Comparison of ENCODE assay signal across 26 mouse cellular contexts in genomic region chr12:25353402-25353896, GRCm38 (mm10).
A peak's percentile ranks its signal among the peaks of the same experiment; 100 is the strongest.
DNase-seq lines count a peak whose midpoint lies in the region; ATAC-seq lines count a peak whose summit lies in the region.
"Had no signal": no experiment of that assay in that cellular context is flagged by ENCODE, and none has a peak within 500 bp of the region (broad histone marks: within the 10 kb centered on the region; RNA-seq: fewer than 3 reads in every experiment).

No protein-coding gene starts in this region.

- no peak for DNase-seq in hindbrain, embryonic 10.5 days (ENCODE audit: low spot score)
- no peak for DNase-seq in midbrain, embryonic 10.5 days (ENCODE audit: low spot score)
- DNase-seq in mesoderm, embryonic 11.5 days (ENCODE audit: low read depth, low spot score) = peak; percentile 61
- DNase-seq in frontal cortex, postnatal 10 days (ENCODE audit: low spot score in 2 of 2) = no peak
- DNase-seq: adrenal gland, postnatal 10 days; B cell, adult 2 months; cerebellum, adult 11-12 months; cerebellum, adult 9-11 months; gastrocnemius, postnatal 36 days; heart, adult 18-20 months; heart, postnatal 36 days; kidney, adult 8-10 months; kidney, postnatal 4 days; layer of hippocampus, postnatal 36 days; left cerebral cortex, postnatal 4 days; liver, postnatal 0 days; lung, postnatal 36 days; right cerebral cortex, postnatal 14 days had no signal

- H3K9ac ChIP-seq in hindbrain, embryonic 16.5 days (ENCODE audit: low read depth, low read length) = no peak overlapping the region
- H3K9ac ChIP-seq in midbrain, embryonic 15.5 days = no peak overlapping the region
- H3K9ac ChIP-seq: forebrain, embryonic 13.5 days; liver, embryonic 12.5 days; liver, postnatal 0 days; stomach, embryonic 15.5 days had no signal

- no peak overlapping the region for H3K4me2 ChIP-seq in hindbrain, embryonic 16.5 days (ENCODE audit: low read length)
- no peak overlapping the region for H3K4me2 ChIP-seq in midbrain, embryonic 15.5 days
- H3K4me2 ChIP-seq: forebrain, embryonic 13.5 days; heart, embryonic 11.5 days; liver, embryonic 12.5 days; stomach, embryonic 15.5 days had no signal

- no peaks in the 10 kb centered on the region for H3K36me3 ChIP-seq in hindbrain, embryonic 10.5 days
- no peaks in the 10 kb centered on the region for H3K36me3 ChIP-seq in hindbrain, embryonic 16.5 days (ENCODE audit: control insufficient read depth, insufficient read depth, low read length)
- H3K36me3 ChIP-seq in midbrain, embryonic 15.5 days (replicated peaks) = no peaks in the 10 kb centered on the region
- no peaks in the 10 kb centered on the region for H3K36me3 ChIP-seq in midbrain, embryonic 10.5 days
- H3K36me3 ChIP-seq: liver, embryonic 12.5 days; stomach, embryonic 15.5 days had no signal

- 0 out of 2 replicates have a peak, but pooled peaks cover 3% of the 10 kb centered on the region for H3K4me1 ChIP-seq in hindbrain, embryonic 10.5 days (replicated peaks)
- no peaks in the 10 kb centered on the region for H3K4me1 ChIP-seq in hindbrain, embryonic 16.5 days (ENCODE audit: control insufficient read depth, insufficient read depth, low read depth, low read length)
- no peaks in the 10 kb centered on the region for H3K4me1 ChIP-seq in midbrain, embryonic 15.5 days
- no peaks in the 10 kb centered on the region for H3K4me1 ChIP-seq in midbrain, embryonic 10.5 days
- H3K4me1 ChIP-seq: forebrain, embryonic 13.5 days; liver, embryonic 12.5 days; stomach, embryonic 15.5 days had no signal

- WGBS in hindbrain, embryonic 10.5 days = 82% methylated on average over 10 of the region's 10 CpGs
- WGBS in hindbrain, embryonic 16.5 days = 57% methylated on average over 10 of the region's 10 CpGs
- WGBS in midbrain, embryonic 15.5 days = 60% methylated on average over 10 of the region's 10 CpGs
- WGBS in midbrain, embryonic 10.5 days = 91% methylated on average over 10 of the region's 10 CpGs

- peak overlapping the region; percentile 16; the same call in 1 of the 2 replicates for H3K27ac ChIP-seq in hindbrain, embryonic 10.5 days
- H3K27ac ChIP-seq in hindbrain, embryonic 16.5 days (ENCODE audit: low read depth, low read length) = no peak overlapping the region
- H3K27ac ChIP-seq in midbrain, embryonic 15.5 days = 0 out of 2 replicates have a peak overlapping the region, but pooled peaks have one; percentile 28
- no peak overlapping the region for H3K27ac ChIP-seq in midbrain, embryonic 10.5 days (replicated peaks)
- H3K27ac ChIP-seq: forebrain, embryonic 13.5 days; kidney, postnatal 0 days; liver, embryonic 12.5 days; stomach, embryonic 15.5 days had no signal

- no peaks in the 10 kb centered on the region for H3K27me3 ChIP-seq in hindbrain, embryonic 10.5 days (ENCODE audit: insufficient read depth, poor library complexity, severe bottlenecking)
- no peaks in the 10 kb centered on the region for H3K27me3 ChIP-seq in hindbrain, embryonic 16.5 days (replicated peaks; ENCODE audit: control insufficient read depth, insufficient read depth, low read length)
- H3K27me3 ChIP-seq in midbrain, embryonic 15.5 days (replicated peaks) = no peaks in the 10 kb centered on the region
- no peaks in the 10 kb centered on the region for H3K27me3 ChIP-seq in midbrain, embryonic 10.5 days (ENCODE audit: low read depth, poor library complexity, severe bottlenecking)
- H3K27me3 ChIP-seq: forebrain, embryonic 13.5 days; liver, embryonic 12.5 days; stomach, embryonic 15.5 days had no signal

- ATAC-seq in hindbrain, embryonic 16.5 days = no peak
- ATAC-seq in midbrain, embryonic 15.5 days (replicated peaks) = no peak
- ATAC-seq: forebrain, embryonic 13.5 days; intestine, embryonic 16.5 days; liver, embryonic 12.5 days; liver, postnatal 0 days had no signal

- H3K9me3 ChIP-seq in hindbrain, embryonic 10.5 days = no peaks in the 10 kb centered on the region
- no peaks in the 10 kb centered on the region for H3K9me3 ChIP-seq in hindbrain, embryonic 16.5 days (ENCODE audit: control insufficient read depth, low read length)
- H3K9me3 ChIP-seq in midbrain, embryonic 15.5 days = no peaks in the 10 kb centered on the region
- H3K9me3 ChIP-seq in midbrain, embryonic 10.5 days (replicated peaks) = no peaks in the 10 kb centered on the region
- H3K9me3 ChIP-seq: forebrain, embryonic 13.5 days; liver, embryonic 12.5 days; stomach, embryonic 15.5 days had no signal

- H3K4me3 ChIP-seq in hindbrain, embryonic 10.5 days = no peak overlapping the region
- H3K4me3 ChIP-seq in hindbrain, embryonic 16.5 days (ENCODE audit: low read length) = no peak overlapping the region
- no peak overlapping the region for H3K4me3 ChIP-seq in midbrain, embryonic 15.5 days
- H3K4me3 ChIP-seq in midbrain, embryonic 10.5 days = no peak overlapping the region
- H3K4me3 ChIP-seq: forebrain, embryonic 13.5 days; liver, embryonic 12.5 days; stomach, embryonic 15.5 days had no signal

Comparison
In these comparisons a context has a peak if more than half of its experiments do, and no peak if none do; other contexts are left out.
1. H3K27ac ChIP-seq: peak in hindbrain, embryonic 10.5 days (single experiment) and midbrain, embryonic 15.5 days (single experiment); none in hindbrain, embryonic 16.5 days (single experiment) and midbrain, embryonic 10.5 days (single experiment).